Mouse (Mus musculus) testis, adult 10 weeks (tissue): ENCODE measurements around the gene Jpt1. TPM values are rescaled to one million over a fixed set of nuclear protein-coding genes. Genes with fewer than 3 reads are reported as not detected.

ENCODE experiments used
- polyA plus RNA-seq: library from polyadenylated mRNA; stranded (reverse); fragments of 350-450 nt; fragmentation: Illumina TruSeq; extraction: RNeasy Lipid Tissue Mini Kit (QIAGEN cat#74804); gene quantifications from one replicate; pipeline ENCODE4 v1.2.3, GENCODE M21; 2014; ENCODE audit warnings: low read depth, low replicate concordance

Jpt1 gene
- 114 TPM for polyA plus RNA-seq

DNA sequence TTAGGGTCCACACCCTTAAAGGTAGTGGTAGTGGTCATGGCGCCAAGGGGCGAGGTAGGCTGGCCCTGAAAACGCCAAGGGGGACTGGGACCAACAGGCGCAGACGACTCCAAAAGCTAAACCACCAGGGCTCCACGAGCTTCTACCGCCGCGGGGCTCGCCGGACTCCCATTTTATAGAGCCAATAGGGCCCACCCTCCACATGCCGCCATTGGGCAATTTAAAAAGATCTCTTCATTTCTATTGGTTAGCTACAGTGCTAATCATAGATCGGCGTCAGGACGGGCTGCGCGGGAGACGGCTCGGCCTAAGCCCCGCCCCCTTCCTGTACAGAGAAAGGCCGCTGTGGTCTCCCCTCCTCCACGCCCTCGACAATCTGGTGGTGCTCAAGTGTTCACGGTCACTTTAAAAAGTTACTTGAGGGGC is at the start of gene Jpt1:
Gene Jpt1, minus strand, starts transcription at position 150 of the 426 bp plus-strand sequence.

GRCm38 (mm10) chr11:115536038-115536681 is 22.0 kb upstream of the Jpt1 start, which contains the start of gene Sumo2:
Sumo2 (minus strand) TSS chr11:115536276.

DNA sequence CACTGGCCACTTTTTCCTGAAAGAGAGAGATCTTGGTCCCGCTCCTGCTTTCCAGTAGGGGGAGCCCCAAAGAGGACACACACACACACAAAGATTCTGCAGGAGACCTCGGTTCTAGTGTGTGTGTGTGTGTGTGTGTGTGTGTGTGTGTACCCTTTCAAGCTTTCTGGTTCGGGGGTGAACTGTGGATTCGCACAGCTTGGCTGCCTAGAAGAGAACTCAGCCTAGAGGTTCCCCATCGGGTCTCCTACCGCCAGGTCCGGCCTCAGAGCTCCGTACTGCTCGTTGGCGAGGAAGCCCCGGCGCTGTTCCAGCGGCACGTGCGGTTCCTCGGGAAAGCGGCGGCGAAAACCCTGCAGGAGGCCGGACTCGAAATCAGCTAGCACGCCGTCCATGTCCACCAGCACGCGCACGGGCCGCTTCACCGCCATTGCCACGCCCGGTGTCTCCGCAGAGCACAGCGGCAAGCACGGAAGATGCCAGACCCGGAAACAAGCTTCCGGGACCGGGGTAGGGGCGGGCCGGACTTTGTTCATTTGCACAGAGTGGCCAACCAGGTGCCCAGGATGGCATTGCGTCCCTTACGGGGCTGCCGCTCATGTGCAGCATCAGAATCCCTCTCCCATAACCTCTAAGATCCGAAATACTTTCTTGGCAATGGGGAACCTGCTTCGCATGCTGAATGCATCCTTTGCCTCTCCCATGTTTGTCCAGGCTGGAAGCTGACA is 22.7 kb downstream of the Jpt1 start, which contains the start of gene Nt5c:
Gene Nt5c, minus strand, starts transcription at position 507 of the 728 bp plus-strand sequence.

GRCm38 (mm10) chr11:115475025-115475757 is 39.0 kb downstream of the Jpt1 start, which contains the start of gene Armc7:
Armc7 (plus strand) TSS chr11:115475667.

GRCm38 (mm10) chr11:115462243-115462891 is 51.8 kb downstream of the Jpt1 start, which contains the start of gene Slc16a5:
Slc16a5 (plus strand) TSS chr11:115462474.

Other genes with a start within 250 kb of the Jpt1 start
- gene Grin2c, start 247.1 kb downstream of the Jpt1 start, polyA plus RNA-seq, result 0.04 TPM
- 5.7 TPM for gene Fdxr, start 237.3 kb downstream of the Jpt1 start, polyA plus RNA-seq
- gene Fads6, start 216.7 kb downstream of the Jpt1 start, polyA plus RNA-seq, result 3.2 TPM
- gene Otop2, start 207.2 kb downstream of the Jpt1 start, polyA plus RNA-seq, result 0.53 TPM
- 0.28 TPM for gene Ush1g, start 192.3 kb downstream of the Jpt1 start, polyA plus RNA-seq
- not detected for gene Otop3, start 179.7 kb downstream of the Jpt1 start, polyA plus RNA-seq
- not detected for gene Hid1, start 146.6 kb downstream of the Jpt1 start, polyA plus RNA-seq
- 0.29 TPM for gene Cdr2l, start 132.5 kb downstream of the Jpt1 start, polyA plus RNA-seq
- 6.3 TPM for gene Mrpl58, start 110.6 kb downstream of the Jpt1 start, polyA plus RNA-seq
- 319 TPM for gene Atp5h, start 94.4 kb downstream of the Jpt1 start, polyA plus RNA-seq
- 9.7 TPM for gene Kctd2, start 94.3 kb downstream of the Jpt1 start, polyA plus RNA-seq
- gene Trim80, start 73.8 kb downstream of the Jpt1 start, polyA plus RNA-seq, result 17.4 TPM
- gene Slc16a5, start 51.9 kb downstream of the Jpt1 start, polyA plus RNA-seq, result 0.52 TPM
- 0.41 TPM for gene Armc7, start 38.7 kb downstream of the Jpt1 start, polyA plus RNA-seq
- gene Nt5c, start 22.5 kb downstream of the Jpt1 start, polyA plus RNA-seq, result 2.5 TPM
- 627 TPM for gene Sumo2, start 21.9 kb upstream of the Jpt1 start, polyA plus RNA-seq
- 39.0 TPM for gene Nup85, start 50.0 kb upstream of the Jpt1 start, polyA plus RNA-seq
- 2.1 TPM for gene Mrps7, start 89.5 kb upstream of the Jpt1 start, polyA plus RNA-seq
- gene Gga3, start 89.7 kb upstream of the Jpt1 start, polyA plus RNA-seq, result 4.0 TPM
- 80.0 TPM for gene Mif4gd, start 98.6 kb upstream of the Jpt1 start, polyA plus RNA-seq
- 1.8 TPM for gene Slc25a19, start 113.9 kb upstream of the Jpt1 start, polyA plus RNA-seq
- gene Grb2, start 194.2 kb upstream of the Jpt1 start, polyA plus RNA-seq, result 12.9 TPM